18 mouse cellular contexts compared by ENCODE assay signal in genomic region chr9:12690182-12690947, GRCm38 (mm10).
DNase-seq lines count a peak whose midpoint lies in the region; ATAC-seq lines count a peak whose summit lies in the region.
"Had no signal": no experiment of that assay in that cellular context is flagged by ENCODE, and none has a peak within 500 bp of the region (broad histone marks: within the 10 kb centered on the region; RNA-seq: fewer than 3 reads in every experiment).

No protein-coding gene starts in this region.

- no peak overlapping the region for H3K4me2 ChIP-seq in neural tube, embryonic 11.5 days (ENCODE audit: low read depth)
- H3K4me2 ChIP-seq in forebrain, embryonic 14.5 days (ENCODE audit: low read length), result no peak overlapping the region
- H3K4me2 ChIP-seq in hindbrain, embryonic 16.5 days (ENCODE audit: low read length), result no peak overlapping the region
- H3K4me2 ChIP-seq: heart, embryonic 15.5 days had no signal

- no peak for DNase-seq in neural tube, embryonic 11.5 days (ENCODE audit: low spot score)
- DNase-seq in neural tube, embryonic 10.5 days (ENCODE audit: extremely low spot score, low spot score), result no peak
- DNase-seq in forebrain, embryonic 14.5 days (ENCODE audit: low spot score), result peak; percentile 51
- no peak for DNase-seq in adipocyte (ENCODE audit: low spot score)
- no peak for DNase-seq in gastrocnemius, postnatal 10 days
- DNase-seq in frontal cortex, postnatal 10 days (ENCODE audit: low spot score in 2 of 2), result no peak
- DNase-seq: cerebellum, adult 9-11 months; gastrocnemius, adult 2 months; heart, adult 2 months; kidney, adult 18-20 months; kidney, postnatal 10 days; spleen, adult 18-20 months; thymus, adult 2 months had no signal

- no peaks in the 10 kb centered on the region for H3K36me3 ChIP-seq in neural tube, embryonic 11.5 days (ENCODE audit: control insufficient read depth, insufficient read depth, low read length)
- no peaks in the 10 kb centered on the region for H3K36me3 ChIP-seq in forebrain, embryonic 14.5 days (ENCODE audit: control insufficient read depth, insufficient read depth, low read length)
- no peaks in the 10 kb centered on the region for H3K36me3 ChIP-seq in hindbrain, embryonic 16.5 days (ENCODE audit: control insufficient read depth, insufficient read depth, low read length)
- H3K36me3 ChIP-seq: heart, embryonic 15.5 days had no signal

- H3K27ac ChIP-seq in neural tube, embryonic 11.5 days (ENCODE audit: low read depth, low read length), result no peak overlapping the region
- H3K27ac ChIP-seq in forebrain, embryonic 14.5 days (ENCODE audit: low read depth, low read length), result no peak overlapping the region; the same call in 1 of the 2 replicates
- no peak overlapping the region for H3K27ac ChIP-seq in hindbrain, embryonic 16.5 days (ENCODE audit: low read depth, low read length)
- H3K27ac ChIP-seq: gastrocnemius, adult 2 months; heart, adult 2 months; heart, embryonic 15.5 days; layer of hippocampus, adult 2 months; liver, embryonic 14.5 days had no signal

- no peak overlapping the region for H3K4me3 ChIP-seq in neural tube, embryonic 11.5 days (ENCODE audit: low read depth, low read length)
- H3K4me3 ChIP-seq in forebrain, embryonic 14.5 days (ENCODE audit: low read depth, low read length), result no peak overlapping the region
- H3K4me3 ChIP-seq in hindbrain, embryonic 16.5 days (ENCODE audit: low read length), result no peak overlapping the region
- H3K4me3 ChIP-seq: gastrocnemius, adult 2 months; heart, adult 2 months; heart, embryonic 15.5 days; layer of hippocampus, adult 2 months had no signal

- no peaks in the 10 kb centered on the region for H3K9me3 ChIP-seq in neural tube, embryonic 11.5 days (ENCODE audit: control insufficient read depth, low read length)
- H3K9me3 ChIP-seq in forebrain, embryonic 14.5 days (replicated peaks; ENCODE audit: control insufficient read depth, low read length), result 0 out of 2 replicates have a peak, but pooled peaks cover 2% of the 10 kb centered on the region
- H3K9me3 ChIP-seq in hindbrain, embryonic 16.5 days (ENCODE audit: control insufficient read depth, low read length), result no peaks in the 10 kb centered on the region
- H3K9me3 ChIP-seq: heart, embryonic 15.5 days had no signal

- no peak overlapping the region for H3K9ac ChIP-seq in neural tube, embryonic 11.5 days (ENCODE audit: low read length)
- no peak overlapping the region for H3K9ac ChIP-seq in forebrain, embryonic 14.5 days (ENCODE audit: low read length)
- H3K9ac ChIP-seq in hindbrain, embryonic 16.5 days (ENCODE audit: low read depth, low read length), result no peak overlapping the region
- H3K9ac ChIP-seq: heart, embryonic 15.5 days; liver, embryonic 14.5 days had no signal

- 37% methylated on average over 5 of the region's 5 CpGs for WGBS in neural tube, embryonic 11.5 days
- 7% methylated on average over 5 of the region's 5 CpGs for WGBS in forebrain, embryonic 14.5 days
- WGBS in hindbrain, embryonic 16.5 days, result 46% methylated on average over 5 of the region's 5 CpGs

- no peaks in the 10 kb centered on the region for H3K4me1 ChIP-seq in neural tube, embryonic 11.5 days (ENCODE audit: control insufficient read depth, insufficient read depth, low read length)
- H3K4me1 ChIP-seq in forebrain, embryonic 14.5 days (ENCODE audit: control insufficient read depth, insufficient read depth, low read length), result no peaks in the 10 kb centered on the region
- no peaks in the 10 kb centered on the region for H3K4me1 ChIP-seq in hindbrain, embryonic 16.5 days (ENCODE audit: control insufficient read depth, insufficient read depth, low read depth, low read length)
- H3K4me1 ChIP-seq: heart, embryonic 15.5 days had no signal

- peak; percentile 36; the same call in 1 of the 2 replicates for ATAC-seq in neural tube, embryonic 11.5 days (ENCODE audit: insufficient read depth, low FRiP score, low TSS enrichment)
- ATAC-seq in forebrain, embryonic 14.5 days, result peak; percentile 57; the same call in 1 of the 2 replicates
- ATAC-seq in hindbrain, embryonic 16.5 days, result 0 out of 2 replicates have a peak, but pooled peaks have one; percentile 60
- ATAC-seq: lung, postnatal 0 days had no signal

- no peaks in the 10 kb centered on the region for H3K27me3 ChIP-seq in neural tube, embryonic 11.5 days (ENCODE audit: control insufficient read depth, insufficient read depth, low read length)
- H3K27me3 ChIP-seq in forebrain, embryonic 14.5 days (replicated peaks; ENCODE audit: control insufficient read depth, insufficient read depth, low read length), result no peaks in the 10 kb centered on the region
- no peaks in the 10 kb centered on the region for H3K27me3 ChIP-seq in hindbrain, embryonic 16.5 days (replicated peaks; ENCODE audit: control insufficient read depth, insufficient read depth, low read length)
- H3K27me3 ChIP-seq: heart, embryonic 15.5 days had no signal
